Mouse (Mus musculus) lung, embryonic 16.5 days (tissue): ENCODE results near the gene Gzmn. TPM values are rescaled to one million over a fixed set of nuclear protein-coding genes. Genes with fewer than 3 reads are reported as not detected.

ENCODE experiments used
- polyA plus RNA-seq: library from polyadenylated mRNA; unstranded; fragments of >200 nt; fragmentation: Nextera tagmentation; extraction: Ambion mirVana; gene quantifications from 2 replicates; pipeline ENCODE4 v1.2.1, GENCODE M21; 2015

Gzmn gene
- polyA plus RNA-seq, 1 experiment from 2014 or later = not detected

Other genes with a start within 250 kb of the Gzmn start
- 6.5 and 8.9 TPM in 2 replicates for gene Cma1, start 229.9 kb downstream of the Gzmn start, polyA plus RNA-seq
- gene Cma2, start 223.6 kb downstream of the Gzmn start, polyA plus RNA-seq = not detected in 2 replicates
- gene Mcpt1, start 156.6 kb downstream of the Gzmn start, polyA plus RNA-seq = not detected in 2 replicates
- gene Mcpt9, start 144.1 kb downstream of the Gzmn start, polyA plus RNA-seq = not detected in 2 replicates
- 0.20 TPM in 1 of 2 replicates, not detected in the other for gene Mcpt2, start 132.6 kb downstream of the Gzmn start, polyA plus RNA-seq
- 0.23 and 0.83 TPM in 2 replicates for gene Mcpt4, start 112.3 kb downstream of the Gzmn start, polyA plus RNA-seq
- 0.79 and 1.0 TPM in 2 replicates for gene Mcpt8, start 89.3 kb downstream of the Gzmn start, polyA plus RNA-seq
- gene Ctsg, start 72.0 kb downstream of the Gzmn start, polyA plus RNA-seq = 0.35 TPM in 1 of 2 replicates, not detected in the other
- gene Gzme, start 54.0 kb downstream of the Gzmn start, polyA plus RNA-seq = not detected in 2 replicates
- not detected in 2 replicates for gene Gzmd, start 42.0 kb downstream of the Gzmn start, polyA plus RNA-seq
- gene Gzmg, start 15.0 kb downstream of the Gzmn start, polyA plus RNA-seq = not detected in 2 replicates
- gene Gzmf, start 36.8 kb upstream of the Gzmn start, polyA plus RNA-seq = not detected in 2 replicates
- gene Gzmc, start 60.1 kb upstream of the Gzmn start, polyA plus RNA-seq = not detected in 2 replicates
- 2.0 and 2.3 TPM in 2 replicates for gene Gzmb, start 87.7 kb upstream of the Gzmn start, polyA plus RNA-seq
- gene Atp12a, start 190.5 kb upstream of the Gzmn start, polyA plus RNA-seq = 2.2 and 2.6 TPM in 2 replicates
- gene Rnf17, start 228.0 kb upstream of the Gzmn start, polyA plus RNA-seq = 1.1 and 1.4 TPM in 2 replicates